Mouse (Mus musculus): ENCODE data around the gene Zbtb22. TPM values are rescaled to one million over a fixed set of nuclear protein-coding genes. Genes with fewer than 3 reads are reported as not detected.
"Not testable (repeated sequence)": the region's sequence is repeated elsewhere in the genome, so short reads cannot be mapped to it uniquely, and the experiment has no call there.

The Zbtb22 gene
- total and polyA plus RNA-seq, 2 experiments from 2014 or later, result 12.0 to 29.1 TPM

GRCm38 (mm10) chr17:33890533-33891059 lies 25.1 kb upstream of the Zbtb22 start, which contains the start of gene Kifc1:
Gene Kifc1 (minus strand): TSS chr17:33890661.
- H3K9ac ChIP-seq (replicated peaks; ENCODE audit: low read depth, low read length), result peak within 1 kb of the TSS; percentile 63
- peaks cover 7% of the 10 kb centered on the region; the same call in 1 of the 2 replicates for H3K36me3 ChIP-seq (replicated peaks; ENCODE audit: control insufficient read depth, insufficient read depth, low read length)
- peak within 1 kb of the TSS; percentile 59; the same call in 1 of the 2 replicates for H3K27ac ChIP-seq (ENCODE audit: low read depth)
- peak; percentile 86 for TF ChIP-seq EP300 (IDR thresholded peaks at IDR 0.05; ENCODE audit: low read depth)
- peak; percentile 99 for TF ChIP-seq CTCF (IDR thresholded peaks at IDR 0.05; ENCODE audit: low read depth)
- H3K4me2 ChIP-seq (ENCODE audit: low read depth, low read length), result peak within 1 kb of the TSS; percentile 74
- H3K9me3 ChIP-seq (replicated peaks; ENCODE audit: control insufficient read depth, low read length), result no peaks in the 10 kb centered on the region
- peak; percentile 98 for DNase-seq (ENCODE audit: low spot score)
- no peaks in the 10 kb centered on the region for H3K27me3 ChIP-seq (ENCODE audit: control insufficient read depth, insufficient read depth, low read length)
- H3K4me3 ChIP-seq (ENCODE audit: low read depth, low read length), result peak within 1 kb of the TSS; percentile 77
- peaks cover 9% of the 10 kb centered on the region for H3K4me1 ChIP-seq (ENCODE audit: control insufficient read depth, insufficient read depth)
- under 1% methylated on average over 49 of the region's 49 CpGs for WGBS
- peak; percentile 99 for ATAC-seq (ENCODE audit: insufficient read depth, low read depth)

GRCm38 (mm10) chr17:33891357-33891756 lies 24.3 kb upstream of the Zbtb22 start:
- Histone ChIP-seq H3K4me2 (ENCODE audit: low read depth, low read length) (no peak overlapping the region), H3K27ac (ENCODE audit: low read depth) (no peak overlapping the region), H3K9ac (replicated peaks; ENCODE audit: low read depth, low read length) (no peak overlapping the region), H3K36me3 (replicated peaks; ENCODE audit: control insufficient read depth, insufficient read depth, low read length) (peaks cover under 1% of the 10 kb centered on the region; the same call in 1 of the 2 replicates), H3K4me3 (ENCODE audit: low read depth, low read length) (no peak overlapping the region), H3K27me3 (ENCODE audit: control insufficient read depth, insufficient read depth, low read length) (no peaks in the 10 kb centered on the region), H3K9me3 (replicated peaks; ENCODE audit: control insufficient read depth, low read length) (no peaks in the 10 kb centered on the region), H3K4me1 (ENCODE audit: control insufficient read depth, insufficient read depth) (peaks cover 9% of the 10 kb centered on the region)
- 61% methylated on average over 2 of the region's 2 CpGs for WGBS
- TF ChIP-seq EP300 (IDR thresholded peaks at IDR 0.05; ENCODE audit: low read depth) (no peak), CTCF (IDR thresholded peaks at IDR 0.05; ENCODE audit: low read depth) (no peak)
- DNase-seq (ENCODE audit: low spot score) (no peak), ATAC-seq (ENCODE audit: insufficient read depth, low read depth) (no peak)

GRCm38 (mm10) chr17:33891892-33892291 lies 23.8 kb upstream of the Zbtb22 start:
- H3K9ac ChIP-seq (replicated peaks; ENCODE audit: low read depth, low read length); H3K4me2 ChIP-seq (ENCODE audit: low read depth, low read length); H3K4me1 ChIP-seq (ENCODE audit: control insufficient read depth, insufficient read depth); H3K27ac ChIP-seq (ENCODE audit: low read depth); DNase-seq (ENCODE audit: low spot score); H3K4me3 ChIP-seq (ENCODE audit: low read depth, low read length); ATAC-seq (ENCODE audit: insufficient read depth, low read depth); H3K9me3 ChIP-seq (replicated peaks; ENCODE audit: control insufficient read depth, low read length); H3K36me3 ChIP-seq (replicated peaks; ENCODE audit: control insufficient read depth, insufficient read depth, low read length); H3K27me3 ChIP-seq (ENCODE audit: control insufficient read depth, insufficient read depth, low read length): not testable (repeated sequence)
- WGBS, result 64% methylated on average over 6 of the region's 6 CpGs

GRCm38 (mm10) chr17:33892429-33892828 lies 23.3 kb upstream of the Zbtb22 start:
- no peaks in the 10 kb centered on the region for H3K9me3 ChIP-seq (replicated peaks; ENCODE audit: control insufficient read depth, low read length)
- no peak for DNase-seq (ENCODE audit: low spot score)
- TF ChIP-seq CTCF (IDR thresholded peaks at IDR 0.05; ENCODE audit: low read depth), result no peak
- no peak for TF ChIP-seq EP300 (IDR thresholded peaks at IDR 0.05; ENCODE audit: low read depth)
- no peak overlapping the region for H3K4me3 ChIP-seq (ENCODE audit: low read depth, low read length)
- no peak for ATAC-seq (ENCODE audit: insufficient read depth, low read depth)
- H3K36me3 ChIP-seq (replicated peaks; ENCODE audit: control insufficient read depth, insufficient read depth, low read length), result no peaks in the 10 kb centered on the region
- H3K27ac ChIP-seq (ENCODE audit: low read depth), result no peak overlapping the region
- H3K27me3 ChIP-seq (ENCODE audit: control insufficient read depth, insufficient read depth, low read length), result no peaks in the 10 kb centered on the region
- H3K4me2 ChIP-seq (ENCODE audit: low read depth, low read length), result no peak overlapping the region
- WGBS, result 35% methylated on average over 7 of the region's 7 CpGs
- peaks cover 9% of the 10 kb centered on the region for H3K4me1 ChIP-seq (ENCODE audit: control insufficient read depth, insufficient read depth)
- no peak overlapping the region for H3K9ac ChIP-seq (replicated peaks; ENCODE audit: low read depth, low read length)

- H3K27ac ChIP-seq (ENCODE audit: low read depth); H3K9ac ChIP-seq (replicated peaks; ENCODE audit: low read depth, low read length); H3K4me3 ChIP-seq (ENCODE audit: low read depth, low read length); H3K4me1 ChIP-seq (ENCODE audit: control insufficient read depth, insufficient read depth); H3K4me2 ChIP-seq (ENCODE audit: low read depth, low read length); ATAC-seq (ENCODE audit: insufficient read depth, low read depth); H3K27me3 ChIP-seq (ENCODE audit: control insufficient read depth, insufficient read depth, low read length); H3K36me3 ChIP-seq (replicated peaks; ENCODE audit: control insufficient read depth, insufficient read depth, low read length); H3K9me3 ChIP-seq (replicated peaks; ENCODE audit: control insufficient read depth, low read length); DNase-seq (ENCODE audit: low spot score): not testable (repeated sequence)
- 70% methylated on average over 4 of the region's 4 CpGs for WGBS
Measured at GRCm38 (mm10) chr17:33893011-33893410, 22.7 kb upstream of the Zbtb22 start.

- Histone ChIP-seq H3K4me2 (ENCODE audit: low read depth, low read length) (no peak overlapping the region), H3K36me3 (replicated peaks; ENCODE audit: control insufficient read depth, insufficient read depth, low read length) (no peaks in the 10 kb centered on the region), H3K9ac (replicated peaks; ENCODE audit: low read depth, low read length) (no peak overlapping the region), H3K9me3 (replicated peaks; ENCODE audit: control insufficient read depth, low read length) (no peaks in the 10 kb centered on the region), H3K4me3 (ENCODE audit: low read depth, low read length) (no peak overlapping the region), H3K4me1 (ENCODE audit: control insufficient read depth, insufficient read depth) (no peaks in the 10 kb centered on the region), H3K27ac (ENCODE audit: low read depth) (no peak overlapping the region), H3K27me3 (ENCODE audit: control insufficient read depth, insufficient read depth, low read length) (no peaks in the 10 kb centered on the region)
- DNase-seq (ENCODE audit: low spot score) (peak; percentile 45), ATAC-seq (ENCODE audit: insufficient read depth, low read depth) (no peak)
- WGBS, result 44% methylated on average over 6 of the region's 6 CpGs
- TF ChIP-seq CTCF (IDR thresholded peaks at IDR 0.05; ENCODE audit: low read depth) (peak; percentile 65), EP300 (IDR thresholded peaks at IDR 0.05; ENCODE audit: low read depth) (no peak)
Measured at GRCm38 (mm10) chr17:33897114-33897794, 18.4 kb upstream of the Zbtb22 start.

- H3K27ac ChIP-seq (ENCODE audit: low read depth); ATAC-seq (ENCODE audit: insufficient read depth, low read depth); H3K9ac ChIP-seq (replicated peaks; ENCODE audit: low read depth, low read length); H3K36me3 ChIP-seq (replicated peaks; ENCODE audit: control insufficient read depth, insufficient read depth, low read length); H3K4me2 ChIP-seq (ENCODE audit: low read depth, low read length); H3K4me3 ChIP-seq (ENCODE audit: low read depth, low read length); H3K9me3 ChIP-seq (replicated peaks; ENCODE audit: control insufficient read depth, low read length); H3K4me1 ChIP-seq (ENCODE audit: control insufficient read depth, insufficient read depth); DNase-seq (ENCODE audit: low spot score); H3K27me3 ChIP-seq (ENCODE audit: control insufficient read depth, insufficient read depth, low read length): not testable (repeated sequence)
- 67% methylated on average over 4 of the region's 4 CpGs for WGBS
Measured at GRCm38 (mm10) chr17:33898193-33898592, 17.5 kb upstream of the Zbtb22 start.

Data from heart, postnatal 0 days (tissue).